Mouse (Mus musculus) kidney, adult 2 months (tissue): ENCODE data around the gene Spta1. TPM values are rescaled to one million over a fixed set of nuclear protein-coding genes. Genes with fewer than 3 reads are reported as not detected.

Source experiments
- DNase-seq: peaks from one replicate; pipeline ENCODE4 v3.0.0; 2021
- H3K27ac ChIP-seq: fragments of 200-500 bp; 2 replicates; pipeline ENCODE4 v1.5.1; 2012; ENCODE audit warnings: low read depth, low read length, control low read depth, inconsistent platforms; ENCODE audit not compliant: insufficient read depth
- H3K27me3 ChIP-seq: fragments of 200-500 bp; replicated peaks from 2 replicates; pipeline ENCODE4 v1.6.1; 2012; ENCODE audit warnings: mild to moderate bottlenecking, moderate library complexity, low read length, inconsistent platforms; ENCODE audit not compliant: control insufficient read depth, insufficient read depth
- H3K36me3 ChIP-seq: fragments of 200-500 bp; 2 replicates; pipeline ENCODE4 v1.6.1; 2012; ENCODE audit warnings: mild to moderate bottlenecking, moderate library complexity, low read length, inconsistent platforms; ENCODE audit not compliant: control insufficient read depth, insufficient read depth
- H3K4me1 ChIP-seq: fragments of 200-500 bp; 2 replicates; pipeline ENCODE4 v1.6.1; 2011; ENCODE audit warnings: low read length; ENCODE audit not compliant: control insufficient read depth, insufficient read depth
- H3K4me3 ChIP-seq: fragments of 200-500 bp; 2 replicates; pipeline ENCODE4 v1.5.1; 2011; ENCODE audit warnings: mild to moderate bottlenecking, low read depth, low read length, control low read depth; ENCODE audit not compliant: insufficient read depth
- CTCF ChIP-seq: fragments of 200-500 bp; conservative IDR thresholded peaks from 2 replicates; pipeline ENCODE4 v1.5.1; 2011; ENCODE audit warnings: low read depth, mild to moderate bottlenecking, control low read depth, low read length, moderate library complexity, mixed read lengths; ENCODE audit not compliant: insufficient read depth, insufficient read length
- POLR2A ChIP-seq: fragments of 200-500 bp; IDR thresholded peaks from one replicate; pipeline ENCODE4 v1.6.1; 2011; ENCODE audit warnings: low read depth, low read length, control low read depth
- WGBS: fragments of 180-500 bp; shearing (Covaris S2); methylation state at CpG from one replicate; pipeline ENCODE4 v1.1.7; 2018; 5-methylcytosine and 5-hydroxymethylcytosine counted together
- polyA plus RNA-seq: library from polyadenylated mRNA; depleted of rRNA; stranded (reverse); fragments of >200 nt; gene quantifications from 2 replicates; pipeline ENCODE4 v1.2.3, GENCODE M21; 2012; rRNA removed

Gene Spta1
- 0.01 and 0.02 TPM in 2 replicates for polyA plus RNA-seq

DNA sequence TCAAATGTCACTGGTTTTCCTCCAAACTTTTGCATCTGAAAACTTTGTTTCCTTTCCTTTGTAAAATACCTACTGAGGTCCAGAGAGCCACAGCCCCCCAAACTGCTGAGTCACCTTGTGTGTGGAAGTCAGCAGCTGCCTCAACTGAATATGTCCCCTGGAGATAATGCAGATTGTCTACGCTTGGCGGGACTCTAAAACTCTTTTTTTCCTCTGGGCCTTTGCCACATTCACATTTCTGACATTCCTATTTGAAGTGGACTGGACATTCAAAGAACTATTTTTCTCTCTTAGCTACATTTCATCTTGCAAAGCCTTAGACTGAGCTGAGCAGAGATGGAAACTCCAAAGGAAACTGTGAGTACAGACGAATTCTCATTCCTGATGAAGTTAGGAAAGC is at the start of gene Spta1:
Spta1 (plus strand) TSS at position 172 of the 400 bp plus-strand sequence.
- no peak within 1 kb of the TSS for H3K4me3 ChIP-seq
- WGBS = 56% methylated on average over 3 of the region's 3 CpGs
- no peaks in the 10 kb centered on the region for H3K36me3 ChIP-seq
- DNase-seq = no peak
- TF ChIP-seq POLR2A (no peak), CTCF (no peak)
- H3K27ac ChIP-seq = no peak within 1 kb of the TSS
- no peaks in the 10 kb centered on the region for H3K27me3 ChIP-seq
- no peaks in the 10 kb centered on the region for H3K4me1 ChIP-seq

DNA sequence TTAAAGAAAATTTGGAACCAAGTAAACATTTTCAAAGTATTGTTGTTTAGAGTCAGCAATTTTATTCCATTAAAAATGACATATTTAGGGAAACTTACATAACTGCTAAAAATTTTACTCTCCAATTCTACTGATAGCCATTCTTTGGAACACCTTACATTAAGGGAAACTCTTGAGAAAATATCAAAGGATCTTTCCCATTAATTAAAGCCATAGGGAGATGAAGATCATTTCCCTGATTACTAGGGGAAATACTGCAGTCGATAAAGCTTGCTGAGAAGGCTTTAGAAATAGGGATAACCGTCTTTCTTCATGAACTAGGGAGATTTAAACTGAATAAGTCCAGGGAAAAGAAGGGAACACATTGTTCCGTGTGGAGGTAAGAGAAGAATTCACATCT is 41.4 kb upstream of the Spta1 start, which contains the start of gene Olfr424:
Olfr424 (plus strand) TSS at position 301 of the 400 bp plus-strand sequence.
- Histone ChIP-seq H3K4me1 (no peaks in the 10 kb centered on the region), H3K36me3 (no peaks in the 10 kb centered on the region), H3K4me3 (no peak within 1 kb of the TSS), H3K27me3 (no peaks in the 10 kb centered on the region), H3K27ac (no peak within 1 kb of the TSS)
- DNase-seq = no peak
- WGBS = 79% methylated on average over 3 of the region's 3 CpGs
- TF ChIP-seq POLR2A (no peak), CTCF (no peak)

DNA sequence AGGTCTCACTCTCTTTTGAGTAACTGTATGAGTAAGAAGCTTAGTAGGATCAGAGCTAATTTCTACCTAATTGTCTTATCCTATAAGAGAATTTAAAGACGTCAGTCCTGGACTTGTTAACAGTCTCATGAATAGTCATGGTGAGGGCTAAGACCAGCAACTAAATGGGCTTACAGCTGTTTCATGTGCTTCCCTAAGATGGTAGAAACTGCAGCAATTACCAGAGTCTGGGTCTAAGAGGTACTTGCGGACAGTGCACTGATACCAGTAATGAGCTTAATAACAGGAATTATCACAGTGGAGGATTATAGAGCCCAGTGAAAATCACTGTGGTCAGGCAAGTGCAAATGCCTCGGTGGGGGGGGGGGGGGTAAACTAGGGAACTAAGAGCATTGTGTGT is 40.6 kb upstream of the Spta1 start:
- H3K4me1 ChIP-seq = no peaks in the 10 kb centered on the region
- H3K36me3 ChIP-seq = no peaks in the 10 kb centered on the region
- H3K27ac ChIP-seq = no peak overlapping the region
- H3K4me3 ChIP-seq = no peak overlapping the region
- H3K27me3 ChIP-seq = no peaks in the 10 kb centered on the region
- TF ChIP-seq CTCF (no peak), POLR2A (no peak)
- no peak for DNase-seq
- WGBS = 79% methylated on average over 3 of the region's 3 CpGs

DNA sequence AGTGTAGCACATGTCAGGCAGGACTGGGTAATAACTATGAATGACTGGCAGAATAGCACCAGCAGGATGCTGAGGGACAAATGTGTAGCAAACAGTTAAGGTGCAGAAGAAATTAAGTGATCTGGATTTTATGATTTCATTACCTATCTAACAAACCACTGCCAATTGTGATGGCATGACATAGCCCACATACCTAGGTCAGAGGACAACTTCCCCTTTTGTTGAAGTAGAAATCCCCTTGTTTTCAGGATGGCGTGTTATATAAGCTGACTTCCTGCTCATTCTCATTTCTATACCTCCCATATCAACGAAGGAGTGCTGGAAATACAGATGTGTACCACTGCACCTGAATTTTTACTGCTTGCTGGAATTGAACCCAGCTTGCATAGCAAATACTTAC is 31.2 kb upstream of the Spta1 start:
- no peak overlapping the region for H3K4me3 ChIP-seq
- H3K27ac ChIP-seq = no peak overlapping the region
- no peaks in the 10 kb centered on the region for H3K4me1 ChIP-seq
- H3K36me3 ChIP-seq = no peaks in the 10 kb centered on the region
- TF ChIP-seq POLR2A (no peak), CTCF (no peak)
- H3K27me3 ChIP-seq = no peaks in the 10 kb centered on the region
- 70% methylated on average over 2 of the region's 2 CpGs for WGBS
- no peak for DNase-seq

DNA sequence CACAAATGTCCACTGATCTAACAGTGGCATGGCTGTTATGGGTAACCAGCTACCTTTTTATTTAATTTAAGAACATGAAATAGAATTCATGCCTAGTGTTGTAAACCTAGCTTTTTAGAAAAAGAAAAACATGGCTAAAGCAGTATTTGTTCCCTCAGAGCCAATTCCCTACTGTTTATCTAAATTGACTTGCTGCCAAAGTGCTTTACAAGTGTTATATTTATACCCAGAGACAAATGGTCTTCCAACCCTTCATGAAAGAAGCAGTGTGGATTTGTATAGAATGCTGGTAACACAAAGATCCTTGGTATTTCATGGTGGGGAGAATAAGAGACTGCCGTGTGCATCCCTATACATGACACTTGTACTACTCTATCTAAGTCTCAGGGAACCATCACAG is 25.9 kb upstream of the Spta1 start:
- no peaks in the 10 kb centered on the region for H3K36me3 ChIP-seq
- DNase-seq = no peak
- no peaks in the 10 kb centered on the region for H3K4me1 ChIP-seq
- H3K27me3 ChIP-seq = no peaks in the 10 kb centered on the region
- no peak for TF ChIP-seq CTCF
- TF ChIP-seq POLR2A = no peak
- H3K4me3 ChIP-seq = no peak overlapping the region
- WGBS = 90% methylated on average over 1 of the region's 1 CpGs
- H3K27ac ChIP-seq = no peak overlapping the region

DNA sequence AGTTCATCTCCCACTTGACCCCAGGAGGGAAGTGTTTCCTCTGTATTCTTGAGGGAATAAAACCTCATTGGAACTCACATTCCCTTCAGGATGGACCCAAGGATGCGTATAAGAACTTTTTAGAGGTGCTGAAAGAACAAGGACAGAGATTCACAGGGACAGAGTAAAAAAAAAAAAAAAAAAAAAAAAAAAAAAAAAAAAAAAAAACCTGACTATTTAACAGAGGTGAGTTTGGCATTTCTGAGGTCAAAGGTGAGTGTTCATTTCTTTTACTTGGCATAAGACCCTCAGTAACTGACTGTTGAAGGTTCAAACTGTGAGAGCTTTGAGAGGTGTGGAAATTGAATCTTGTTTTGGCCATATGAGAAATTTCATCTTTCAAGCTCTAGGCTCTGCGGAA is 23.3 kb upstream of the Spta1 start:
- Histone ChIP-seq H3K36me3 (no peaks in the 10 kb centered on the region), H3K27ac (no peak overlapping the region), H3K4me3 (no peak overlapping the region), H3K27me3 (no peaks in the 10 kb centered on the region), H3K4me1 (no peaks in the 10 kb centered on the region)
- WGBS = 88% methylated on average over 2 of the region's 2 CpGs
- no peak for DNase-seq
- TF ChIP-seq CTCF (no peak), POLR2A (no peak)

DNA sequence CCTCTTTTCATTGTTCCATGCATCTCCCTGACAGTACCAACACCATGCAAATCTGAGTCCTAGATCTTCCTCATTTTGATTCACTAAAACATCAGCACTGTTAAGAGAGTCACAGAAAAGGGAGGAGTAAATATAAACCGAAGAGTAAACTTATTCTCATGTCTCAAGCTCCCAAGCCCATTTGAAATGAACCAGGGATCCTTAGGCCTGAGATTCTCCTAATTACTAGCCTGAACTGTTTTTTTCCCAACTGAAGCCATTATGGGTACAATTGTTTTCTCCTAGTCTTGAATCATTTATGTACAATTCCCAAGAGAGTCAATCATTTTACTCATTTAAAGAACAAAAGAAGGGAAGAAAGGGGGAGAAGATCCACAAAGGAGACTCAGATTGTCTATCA is 17.2 kb upstream of the Spta1 start, which contains the start of gene Olfr420:
Olfr420 (plus strand) TSS at position 301 of the 400 bp plus-strand sequence.
- 79% methylated on average over 1 of the region's 1 CpGs for WGBS
- no peaks in the 10 kb centered on the region for H3K4me1 ChIP-seq
- no peak for TF ChIP-seq CTCF

DNA sequence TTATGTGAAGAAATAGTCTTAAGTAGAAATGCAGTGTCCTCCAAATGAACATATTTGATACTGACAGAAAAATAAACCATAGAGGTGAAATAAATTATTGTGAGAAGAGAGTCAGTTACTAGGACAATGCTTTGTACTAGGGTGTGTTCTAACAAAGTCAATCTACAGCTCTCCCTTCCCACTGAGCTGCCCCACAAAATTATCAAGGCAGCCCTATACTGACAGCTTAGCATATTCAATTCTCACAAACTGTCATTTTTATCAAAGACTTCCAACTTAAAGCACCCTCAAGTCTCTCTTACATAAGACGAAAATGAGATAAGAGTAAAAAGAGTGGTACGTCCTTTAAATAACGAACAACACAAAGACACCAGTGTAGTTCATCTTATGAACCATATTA is 15.0 kb upstream of the Spta1 start:
- TF ChIP-seq POLR2A = no peak
- DNase-seq = no peak
- Histone ChIP-seq H3K27ac (no peak overlapping the region), H3K36me3 (no peaks in the 10 kb centered on the region), H3K4me3 (no peak overlapping the region), H3K27me3 (no peaks in the 10 kb centered on the region), H3K4me1 (no peaks in the 10 kb centered on the region)
- 89% methylated on average over 3 of the region's 3 CpGs for WGBS

More for the DNA sequence above, 17.2 kb upstream of the Spta1 start, which contains the start of gene Olfr420:
- no peak for DNase-seq
- Histone ChIP-seq H3K4me3 (no peak within 1 kb of the TSS), H3K27ac (no peak within 1 kb of the TSS), H3K36me3 (no peaks in the 10 kb centered on the region), H3K27me3 (no peaks in the 10 kb centered on the region)
